Mouse (Mus musculus): Measurements from ENCODE around the gene Camkmt.

DNA sequence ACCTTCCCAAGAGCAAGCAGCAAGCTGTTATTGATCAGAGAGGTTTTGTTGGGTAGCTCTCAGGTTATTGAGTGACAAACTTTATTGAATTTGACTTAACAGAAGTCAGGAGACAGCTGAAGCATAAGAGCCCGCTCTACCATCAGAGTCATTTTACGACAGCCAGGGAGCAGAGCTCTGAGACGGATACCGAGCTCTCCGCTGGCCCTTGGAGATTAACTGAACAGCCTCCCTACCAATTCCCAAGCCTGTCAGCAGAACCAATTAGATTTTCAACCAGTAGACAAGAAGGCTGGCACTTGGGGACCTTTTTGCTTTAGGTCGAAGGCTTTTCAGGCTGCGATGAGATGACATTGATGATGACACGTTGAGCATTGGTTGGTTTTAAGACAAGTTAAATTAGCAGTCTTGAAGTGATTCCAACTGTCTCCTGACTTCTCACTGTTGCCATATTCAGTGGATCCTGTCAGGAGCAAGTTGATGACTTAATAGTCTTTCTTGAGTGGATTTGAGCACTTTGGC lies 229.5 kb downstream of the Camkmt start:
- no peak for TF ChIP-seq POLR2A (IDR thresholded peaks at IDR 0.05; ENCODE audit: low read depth, low read length)
- TF ChIP-seq CTCF (IDR thresholded peaks at IDR 0.05; ENCODE audit: extremely low read depth, insufficient read depth, insufficient read length, insufficient replicate concordance) = no peak
